Mouse (Mus musculus): ENCODE results near the gene Mapt.

- no peak for TF ChIP-seq POLR2A (IDR thresholded peaks at IDR 0.05; ENCODE audit: low read depth, low read length)
- no peak for TF ChIP-seq CTCF (conservative IDR thresholded peaks at IDR 0.05; ENCODE audit: insufficient read depth, insufficient read length, low read depth, low read length)
Measured at GRCm38 (mm10) chr11:104218075-104218474, 13.1 kb upstream of the Mapt start.
